Mouse (Mus musculus) midbrain, embryonic 16.5 days (tissue): ENCODE measurements around the gene Ddx43. TPM values are rescaled to one million over a fixed set of nuclear protein-coding genes. Genes with fewer than 3 reads are reported as not detected.

Source experiments
- ATAC-seq: fragments of 200-750 bp; cut with Nextera tagmentation; 2 replicates; pipeline ENCODE4 v1.8.0; 2017; ENCODE audit warnings: moderate TSS enrichment
- H3K27ac ChIP-seq: fragments of 300-500 bp; sonication (generic); 2 replicates; pipeline ENCODE4 v1.5.1; 2014; ENCODE audit warnings: mild to moderate bottlenecking, low read length, mixed read lengths
- H3K27me3 ChIP-seq: fragments of 300-500 bp; sonication (generic); 2 replicates; pipeline ENCODE4 v1.6.1; 2014; ENCODE audit warnings: low read depth, low read length, mixed read lengths; ENCODE audit not compliant: control insufficient read depth, insufficient read depth
- H3K36me3 ChIP-seq: fragments of 300-500 bp; sonication (generic); 2 replicates; pipeline ENCODE4 v1.6.1; 2014; ENCODE audit warnings: mild to moderate bottlenecking, low read length, moderate library complexity, mixed read lengths; ENCODE audit not compliant: control insufficient read depth, insufficient read depth
- H3K4me1 ChIP-seq: fragments of 300-500 bp; sonication (generic); 2 replicates; pipeline ENCODE4 v1.6.1; 2014; ENCODE audit warnings: mild to moderate bottlenecking, low read length, mixed read lengths; ENCODE audit not compliant: control insufficient read depth, insufficient read depth
- H3K4me2 ChIP-seq: fragments of 300-500 bp; sonication (generic); 2 replicates; pipeline ENCODE4 v1.6.1; 2014; ENCODE audit warnings: mild to moderate bottlenecking, low read length, mixed read lengths
- H3K4me3 ChIP-seq: fragments of 300-500 bp; sonication (generic); 2 replicates; pipeline ENCODE4 v1.5.1; 2014; ENCODE audit warnings: low read depth, mild to moderate bottlenecking, low read length, moderate library complexity, mixed read lengths
- H3K9ac ChIP-seq: fragments of 300-500 bp; sonication (generic); 2 replicates; pipeline ENCODE4 v1.6.1; 2014; ENCODE audit warnings: low read depth, low read length, mixed read lengths
- H3K9me3 ChIP-seq: fragments of 300-500 bp; sonication (generic); replicated peaks from 2 replicates; pipeline ENCODE4 v1.6.1; 2014; ENCODE audit warnings: mild to moderate bottlenecking, low read length, mixed read lengths; ENCODE audit not compliant: control insufficient read depth, poor library complexity, severe bottlenecking
- WGBS: fragments of 180-500 bp; shearing (Covaris S2); extraction: QIAGEN DNeasy Blood & Tissue Kit; methylation state at CpG from one replicate; pipeline ENCODE4 v1.1.7; 2014; 5-methylcytosine and 5-hydroxymethylcytosine counted together
- polyA plus RNA-seq: library from polyadenylated mRNA; unstranded; fragments of >200 nt; fragmentation: Nextera tagmentation; extraction: Ambion mirVana; gene quantifications from 2 replicates; pipeline ENCODE4 v1.2.1, GENCODE M21; 2015

Ddx43 gene
- polyA plus RNA-seq, 1 experiment from 2014 or later = 0.36 TPM

DNA sequence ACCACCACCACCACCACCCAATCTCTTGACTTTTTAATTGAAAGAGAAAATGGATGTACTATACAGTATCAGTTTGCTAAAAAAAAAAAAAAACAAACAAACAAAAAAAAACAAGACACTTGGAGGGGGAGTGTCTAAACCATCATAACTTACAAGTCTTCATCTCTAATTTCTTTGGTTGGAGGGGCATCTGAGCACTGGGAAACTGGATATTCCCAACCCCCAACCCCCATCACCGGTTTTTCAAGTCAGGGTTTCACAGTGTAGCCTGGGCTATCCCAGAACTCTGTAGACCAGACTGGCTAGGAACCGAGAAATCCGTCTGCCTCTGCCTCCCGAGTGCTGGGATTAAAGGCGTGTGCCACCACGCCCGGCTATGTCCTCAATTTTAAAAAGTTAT, 25.8 kb upstream of the Ddx43 start:
- no peaks in the 10 kb centered on the region for H3K9me3 ChIP-seq
- H3K27me3 ChIP-seq = no peaks in the 10 kb centered on the region
- WGBS = 91% methylated on average over 7 of the region's 7 CpGs
- H3K36me3 ChIP-seq = no peaks in the 10 kb centered on the region
- H3K27ac ChIP-seq = no peak overlapping the region
- no peak overlapping the region for H3K4me2 ChIP-seq
- H3K9ac ChIP-seq = no peak overlapping the region
- H3K4me3 ChIP-seq = no peak overlapping the region
- H3K4me1 ChIP-seq = no peaks in the 10 kb centered on the region
- ATAC-seq = no peak

DNA sequence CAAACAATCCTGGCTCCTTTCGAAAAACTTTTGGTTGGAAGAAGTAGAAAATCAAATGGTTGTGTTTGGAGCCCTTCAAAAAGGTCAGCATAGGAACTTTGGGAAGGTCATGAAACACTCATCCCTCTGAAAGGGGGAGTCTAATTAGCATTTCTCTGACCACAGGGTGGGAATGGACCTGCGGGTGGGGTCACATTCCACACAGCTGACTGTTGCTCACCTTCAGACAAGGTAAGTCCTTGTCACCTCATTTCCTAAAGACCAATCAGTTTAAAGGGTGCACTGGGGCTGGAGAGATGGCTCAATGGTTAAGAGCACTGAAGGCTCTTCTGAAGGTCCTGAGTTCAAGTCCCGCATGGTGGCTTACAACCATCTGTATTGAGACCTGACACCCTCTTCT, 24.1 kb upstream of the Ddx43 start:
- Histone ChIP-seq H3K4me3 (no peak overlapping the region), H3K27ac (no peak overlapping the region), H3K4me2 (no peak overlapping the region), H3K4me1 (no peaks in the 10 kb centered on the region), H3K9me3 (no peaks in the 10 kb centered on the region), H3K9ac (no peak overlapping the region), H3K27me3 (no peaks in the 10 kb centered on the region), H3K36me3 (no peaks in the 10 kb centered on the region)
- WGBS = 93% methylated on average over 3 of the region's 3 CpGs
- no peak for ATAC-seq

GRCm38 (mm10) chr9:78372827-78373504, 22.6 kb upstream of the Ddx43 start:
- 90% methylated on average over 10 of the region's 10 CpGs for WGBS
- Histone ChIP-seq H3K27me3 (no peaks in the 10 kb centered on the region), H3K4me2 (no peak overlapping the region), H3K9me3 (no peaks in the 10 kb centered on the region), H3K4me3 (no peak overlapping the region), H3K27ac (no peak overlapping the region), H3K9ac (no peak overlapping the region), H3K36me3 (no peaks in the 10 kb centered on the region), H3K4me1 (peaks cover 5% of the 10 kb centered on the region)
- ATAC-seq = no peak

DNA sequence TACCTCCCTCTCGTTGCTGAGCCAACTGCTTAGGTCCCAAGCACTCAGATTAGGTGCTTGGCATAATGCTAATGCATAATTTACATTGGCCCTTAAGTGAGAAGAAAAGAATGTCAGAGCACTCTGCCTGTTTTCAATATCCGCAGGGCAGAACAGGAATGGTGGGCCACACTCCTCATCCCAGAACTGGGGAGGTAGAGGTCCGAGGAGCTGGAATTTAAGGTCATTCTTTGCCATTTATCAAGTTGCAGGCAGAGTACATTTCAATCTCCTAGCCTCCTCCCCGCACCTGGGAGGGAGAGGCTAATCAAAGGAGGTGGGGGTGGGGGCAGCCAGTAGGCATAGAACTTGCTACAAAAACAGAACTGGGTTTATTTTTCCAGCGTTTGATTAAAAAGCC, 21.2 kb upstream of the Ddx43 start:
- no peak for ATAC-seq
- WGBS = 62% methylated on average over 5 of the region's 5 CpGs

DNA sequence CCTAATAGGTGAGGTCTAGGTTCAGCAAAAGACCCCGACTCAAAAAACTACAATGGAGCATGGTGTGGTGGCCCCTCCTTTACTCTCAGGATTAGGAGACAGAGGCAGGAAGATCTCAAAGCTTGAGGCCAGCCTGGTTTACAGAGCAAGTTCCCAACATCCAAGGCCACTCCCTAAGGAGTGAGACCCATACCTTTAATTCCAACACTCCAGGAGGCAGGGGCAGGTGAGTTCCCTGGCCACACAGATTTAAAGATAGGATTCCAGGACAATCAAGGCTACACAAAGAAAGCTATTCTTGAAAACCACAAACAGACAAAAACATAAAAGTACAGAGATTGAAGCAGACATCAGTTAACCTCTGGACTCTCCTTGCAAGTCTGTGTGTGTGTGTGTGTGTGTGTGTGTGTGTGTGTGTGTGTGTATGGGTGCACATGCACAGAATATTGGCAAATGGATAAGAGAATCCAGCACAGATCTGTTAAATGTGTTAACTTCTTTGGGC, 20.6 kb upstream of the Ddx43 start:
- ATAC-seq = no peak
- Histone ChIP-seq H3K4me1 (peaks cover 6% of the 10 kb centered on the region), H3K4me2 (no peak overlapping the region), H3K36me3 (no peaks in the 10 kb centered on the region), H3K4me3 (no peak overlapping the region), H3K27me3 (no peaks in the 10 kb centered on the region), H3K9me3 (no peaks in the 10 kb centered on the region), H3K9ac (no peak overlapping the region), H3K27ac (no peak overlapping the region)
- WGBS = 81% methylated on average over 1 of the region's 1 CpGs

More for the DNA sequence above, 21.2 kb upstream of the Ddx43 start:
- no peaks in the 10 kb centered on the region for H3K27me3 ChIP-seq
- H3K36me3 ChIP-seq = no peaks in the 10 kb centered on the region
- no peak overlapping the region for H3K9ac ChIP-seq
- H3K27ac ChIP-seq = no peak overlapping the region
- H3K4me3 ChIP-seq = no peak overlapping the region
- H3K9me3 ChIP-seq = no peaks in the 10 kb centered on the region
- peaks cover 6% of the 10 kb centered on the region for H3K4me1 ChIP-seq
- no peak overlapping the region for H3K4me2 ChIP-seq

GRCm38 (mm10) chr9:78375486-78375885, 20.1 kb upstream of the Ddx43 start:
- no peak for ATAC-seq
- no peaks in the 10 kb centered on the region for H3K27me3 ChIP-seq
- H3K4me2 ChIP-seq = no peak overlapping the region
- no peaks in the 10 kb centered on the region for H3K36me3 ChIP-seq
- H3K4me1 ChIP-seq = peaks cover 6% of the 10 kb centered on the region
- H3K4me3 ChIP-seq = no peak overlapping the region
- 76% methylated on average over 4 of the region's 4 CpGs for WGBS
- no peaks in the 10 kb centered on the region for H3K9me3 ChIP-seq
- H3K27ac ChIP-seq = no peak overlapping the region
- no peak overlapping the region for H3K9ac ChIP-seq

- no peak for ATAC-seq
- 28% methylated on average over 8 of the region's 8 CpGs for WGBS
Measured at GRCm38 (mm10) chr9:78377546-78377945, 18.0 kb upstream of the Ddx43 start.

GRCm38 (mm10) chr9:78378113-78378785, 17.3 kb upstream of the Ddx43 start, which contains the start of gene Ooep:
Gene Ooep (minus strand): TSS chr9:78378725.
- Histone ChIP-seq H3K4me3 (peak within 1 kb of the TSS; percentile 43), H3K27ac (peak within 1 kb of the TSS; percentile 73), H3K27me3 (no peaks in the 10 kb centered on the region), H3K4me2 (peak within 1 kb of the TSS; percentile 61), H3K4me1 (peaks cover 6% of the 10 kb centered on the region), H3K9ac (peak within 1 kb of the TSS; percentile 54), H3K9me3 (no peaks in the 10 kb centered on the region), H3K36me3 (no peaks in the 10 kb centered on the region)
- WGBS = 2% methylated on average over 17 of the region's 23 CpGs
- ATAC-seq = peak; percentile 95

More at GRCm38 (mm10) chr9:78377546-78377945, 18.0 kb upstream of the Ddx43 start:
- H3K9ac ChIP-seq = peak overlapping the region; percentile 54
- no peaks in the 10 kb centered on the region for H3K9me3 ChIP-seq
- peak overlapping the region; percentile 43 for H3K4me3 ChIP-seq
- peaks cover 6% of the 10 kb centered on the region for H3K4me1 ChIP-seq
- no peaks in the 10 kb centered on the region for H3K36me3 ChIP-seq
- peak overlapping the region; percentile 61 for H3K4me2 ChIP-seq
- H3K27me3 ChIP-seq = no peaks in the 10 kb centered on the region
- peak overlapping the region; percentile 73 for H3K27ac ChIP-seq

GRCm38 (mm10) chr9:78385893-78386292, 9.7 kb upstream of the Ddx43 start:
- no peak overlapping the region for H3K9ac ChIP-seq
- no peaks in the 10 kb centered on the region for H3K27me3 ChIP-seq
- H3K36me3 ChIP-seq = no peaks in the 10 kb centered on the region
- H3K4me3 ChIP-seq = no peak overlapping the region
- no peak for ATAC-seq
- no peaks in the 10 kb centered on the region for H3K4me1 ChIP-seq
- H3K4me2 ChIP-seq = no peak overlapping the region
- H3K9me3 ChIP-seq = no peaks in the 10 kb centered on the region
- 46% methylated on average over 3 of the region's 3 CpGs for WGBS
- H3K27ac ChIP-seq = no peak overlapping the region
